Mouse (Mus musculus) mature B cell (primary cell): Measurements from ENCODE around the gene Surf2.
"Not testable (repeated sequence)": the region's sequence is repeated elsewhere in the genome, so short reads cannot be mapped to it uniquely, and the experiment has no call there.

Experiments
- in situ Hi-C: fragments of 300-500 bp; cut with MboI; formaldehyde crosslinking; loops from 2 replicates; pipeline ENCODE4 v1.14.3; 2019

Surf2 gene

GRCm38 (mm10) chr2:26915927-26916728, at the start of gene Surf2, which contains the start of gene Surf1:
Gene Surf2 (plus strand): TSS chr2:26916367.
Gene Surf1 (minus strand): TSS chr2:26916530.
- in situ Hi-C loops: loop anchor here (25.0 kb wide), 2 partner anchors 479 to 1354 kb away; partner anchors contain the start of genes Edf1, Mamdc4 and Sec16a

GRCm38 (mm10) chr2:26870666-26871065, 45.5 kb upstream of the Surf2 start:
- in situ Hi-C loops: no loop called here

GRCm38 (mm10) chr2:26878571-26878970, 37.6 kb upstream of the Surf2 start:
- in situ Hi-C loops: no loop called here

GRCm38 (mm10) chr2:26885541-26885940, 30.6 kb upstream of the Surf2 start:
- in situ Hi-C loops: not testable (repeated sequence)

GRCm38 (mm10) chr2:26886170-26886569, 30.0 kb upstream of the Surf2 start:
- in situ Hi-C loops: not testable (repeated sequence)

GRCm38 (mm10) chr2:26895898-26896297, 20.3 kb upstream of the Surf2 start:
- in situ Hi-C loops: no loop called here

GRCm38 (mm10) chr2:26900731-26901130, 15.4 kb upstream of the Surf2 start:
- in situ Hi-C loops: loop anchor here (25.0 kb wide), 2 partner anchors 463 to 1338 kb away; partner anchors contain the start of genes Edf1, Mamdc4 and Sec16a

- in situ Hi-C loops: loop anchor here (25.0 kb wide), 2 partner anchors 465 to 1340 kb away; partner anchors contain the start of genes Edf1, Mamdc4 and Sec16a
These were observed 14.2 kb upstream of the Surf2 start for GRCm38 (mm10) chr2:26901834-26902400.

- in situ Hi-C loops: loop anchor here (25.0 kb wide), 2 partner anchors 465 to 1340 kb away; partner anchors contain the start of genes Edf1, Mamdc4 and Sec16a
These were observed 13.5 kb upstream of the Surf2 start, which contains the start of gene Surf6 for GRCm38 (mm10) chr2:26902467-26903220. Gene Surf6 (minus strand): TSS chr2:26902879.

GRCm38 (mm10) chr2:26903311-26903710, 12.9 kb upstream of the Surf2 start:
- in situ Hi-C loops: loop anchor here (25.0 kb wide), 2 partner anchors 466 to 1341 kb away; partner anchors contain the start of genes Edf1, Mamdc4 and Sec16a

GRCm38 (mm10) chr2:26905936-26906335, 10.2 kb upstream of the Surf2 start:
- in situ Hi-C loops: loop anchor here (25.0 kb wide), 2 partner anchors 469 to 1344 kb away; partner anchors contain the start of genes Edf1, Mamdc4 and Sec16a

- in situ Hi-C loops: loop anchor here (25.0 kb wide), 2 partner anchors 469 to 1344 kb away; partner anchors contain the start of genes Edf1, Mamdc4 and Sec16a
These were observed 9.7 kb upstream of the Surf2 start for GRCm38 (mm10) chr2:26906431-26906830.

GRCm38 (mm10) chr2:26907109-26907508, 9.1 kb upstream of the Surf2 start:
- in situ Hi-C loops: loop anchor here (25.0 kb wide), 2 partner anchors 470 to 1345 kb away; partner anchors contain the start of genes Edf1, Mamdc4 and Sec16a

- in situ Hi-C loops: loop anchor here (25.0 kb wide), 2 partner anchors 472 to 1347 kb away; partner anchors contain the start of genes Edf1, Mamdc4 and Sec16a
These were observed 7.3 kb upstream of the Surf2 start for GRCm38 (mm10) chr2:26908710-26909386.

GRCm38 (mm10) chr2:26909387-26909784, 6.8 kb upstream of the Surf2 start:
- in situ Hi-C loops: loop anchor here (25.0 kb wide), 2 partner anchors 472 to 1347 kb away; partner anchors contain the start of genes Edf1, Mamdc4 and Sec16a

GRCm38 (mm10) chr2:26910124-26910993, 5.8 kb upstream of the Surf2 start, which contains the start of the genes Med22 and Rpl7a:
Gene Med22 (minus strand): TSS chr2:26910677.
Gene Rpl7a (plus strand): TSS chr2:26910764.
- in situ Hi-C loops: loop anchor here (25.0 kb wide), 2 partner anchors 473 to 1348 kb away; partner anchors contain the start of genes Edf1, Mamdc4 and Sec16a

GRCm38 (mm10) chr2:26910994-26911765, 5.0 kb upstream of the Surf2 start:
- in situ Hi-C loops: loop anchor here (25.0 kb wide), 2 partner anchors 474 to 1349 kb away; partner anchors contain the start of genes Edf1, Mamdc4 and Sec16a

GRCm38 (mm10) chr2:26912253-26912770, 3.9 kb upstream of the Surf2 start:
- in situ Hi-C loops: loop anchor here (25.0 kb wide), 2 partner anchors 475 to 1350 kb away; partner anchors contain the start of genes Edf1, Mamdc4 and Sec16a
